Mouse (Mus musculus) myocyte (in vitro differentiated cells): Measurements from ENCODE around the gene Lamc2.

ENCODE experiments used
- POLR2AphosphoS2 ChIP-seq: IDR thresholded peaks from one replicate; pipeline ENCODE4 v1.6.1; 2011; ENCODE audit warnings: low read depth, control low read depth; ENCODE audit not compliant: insufficient read length
- TCF12 ChIP-seq: IDR thresholded peaks from one replicate; pipeline ENCODE4 v1.6.1; 2011; ENCODE audit warnings: mild to moderate bottlenecking, control low read depth; ENCODE audit not compliant: poor library complexity, insufficient read depth, severe bottlenecking
- USF1 ChIP-seq: IDR thresholded peaks from one replicate; pipeline ENCODE4 v1.6.1; 2011; ENCODE audit warnings: low read depth, mild to moderate bottlenecking, control low read depth, moderate library complexity

DNA sequence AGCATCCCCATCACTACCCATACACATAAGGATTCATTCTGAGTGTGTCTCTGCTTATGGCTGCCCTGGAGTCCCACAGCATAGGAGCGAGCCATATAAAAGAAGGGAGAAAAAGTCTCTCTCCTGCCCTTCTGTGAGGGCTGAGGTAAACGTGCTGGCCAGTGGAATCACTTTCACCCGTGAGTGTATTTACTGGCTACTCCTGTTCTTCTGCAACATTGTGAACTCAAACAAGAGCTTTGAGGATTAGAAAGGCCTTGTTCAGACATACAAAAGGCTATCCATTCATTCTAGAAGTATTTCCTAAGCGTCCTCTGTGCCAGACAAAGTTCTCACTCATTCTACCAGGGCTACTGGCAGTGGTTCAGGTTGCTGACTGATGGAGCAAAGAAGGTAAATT is 74.7 kb downstream of the Lamc2 start:
- TF ChIP-seq TCF12 (no peak), USF1 (no peak), POLR2AphosphoS2 (no peak)
